In the genomic region with DNA sequence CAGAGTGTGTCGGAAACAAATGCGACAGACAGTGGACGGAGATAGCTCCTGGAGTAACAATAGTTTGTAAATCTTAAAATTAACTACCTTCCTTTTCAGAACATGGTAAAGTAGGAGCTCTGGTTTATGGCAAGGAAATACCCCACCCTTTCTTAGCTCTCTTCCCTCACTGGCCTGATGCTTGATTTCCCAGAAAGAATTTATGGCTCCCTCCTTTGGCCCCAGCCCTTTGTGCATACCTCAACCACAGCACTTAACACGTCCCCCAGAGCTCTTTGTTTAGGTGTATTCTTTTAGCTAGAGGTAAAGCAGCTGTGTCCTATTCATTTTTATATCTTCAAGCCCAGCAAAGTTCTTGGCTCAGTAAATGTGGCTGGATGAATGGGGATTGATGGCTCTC, we compare ENCODE assay signal across 15 mouse cellular contexts. TPM values are rescaled to one million over a fixed set of nuclear protein-coding genes. Genes with fewer than 3 reads are reported as not detected.
DNase-seq lines count a peak whose midpoint lies in the region; ATAC-seq and TF ChIP-seq lines count a peak whose summit lies in the region.
"Had no signal": no experiment of that assay in that cellular context is flagged by ENCODE, and none has a peak within 500 bp of the region (broad histone marks: within the 10 kb centered on the region; RNA-seq: fewer than 3 reads in every experiment).

No protein-coding gene starts in this region.

- H3K4me3 ChIP-seq in intestine, embryonic 14.5 days (ENCODE audit: low read depth, low read length): no peak overlapping the region
- no peak overlapping the region for H3K4me3 ChIP-seq in intestine, postnatal 0 days (ENCODE audit: low read depth, low read length)
- H3K4me3 ChIP-seq in hindbrain, embryonic 13.5 days: no peak overlapping the region
- no peak overlapping the region for H3K4me3 ChIP-seq in stomach, postnatal 0 days (ENCODE audit: low read depth, low read length)
- H3K4me3 ChIP-seq: embryonic facial prominence, embryonic 13.5 days; gastrocnemius, adult 2 months; left cerebral cortex, adult 2 months had no signal

- no peak overlapping the region for H3K4me2 ChIP-seq in intestine, embryonic 14.5 days (ENCODE audit: low read length)
- H3K4me2 ChIP-seq in intestine, postnatal 0 days (replicated peaks; ENCODE audit: low read depth): no peak overlapping the region
- no peak overlapping the region for H3K4me2 ChIP-seq in hindbrain, embryonic 13.5 days
- no peak overlapping the region for H3K4me2 ChIP-seq in stomach, postnatal 0 days (replicated peaks; ENCODE audit: low read depth)
- H3K4me2 ChIP-seq: embryonic facial prominence, embryonic 13.5 days; liver, embryonic 11.5 days had no signal

- WGBS in intestine, embryonic 14.5 days: 31% methylated on average over 4 of the region's 4 CpGs
- 42% methylated on average over 4 of the region's 4 CpGs for WGBS in intestine, postnatal 0 days
- WGBS in hindbrain, embryonic 13.5 days: 20% methylated on average over 4 of the region's 4 CpGs
- 53% methylated on average over 4 of the region's 4 CpGs for WGBS in stomach, postnatal 0 days

- peaks cover 19% of the 10 kb centered on the region for H3K4me1 ChIP-seq in intestine, embryonic 14.5 days (replicated peaks; ENCODE audit: control insufficient read depth, insufficient read depth, low read length)
- H3K4me1 ChIP-seq in intestine, postnatal 0 days (replicated peaks; ENCODE audit: control insufficient read depth, insufficient read depth, low read length): no peaks in the 10 kb centered on the region
- peaks cover 29% of the 10 kb centered on the region for H3K4me1 ChIP-seq in hindbrain, embryonic 13.5 days (replicated peaks)
- H3K4me1 ChIP-seq in stomach, postnatal 0 days (replicated peaks; ENCODE audit: control insufficient read depth, insufficient read depth): no peaks in the 10 kb centered on the region

- H3K9ac ChIP-seq in intestine, embryonic 14.5 days (ENCODE audit: low read length): no peak overlapping the region
- H3K9ac ChIP-seq in intestine, postnatal 0 days (ENCODE audit: low read depth, low read length): no peak overlapping the region
- no peak overlapping the region for H3K9ac ChIP-seq in hindbrain, embryonic 13.5 days
- H3K9ac ChIP-seq in stomach, postnatal 0 days (ENCODE audit: low read length): no peak overlapping the region
- H3K9ac ChIP-seq: embryonic facial prominence, embryonic 13.5 days had no signal

- no peak for TF ChIP-seq POLR2A in brain, embryonic 14.5 days (IDR thresholded peaks at IDR 0.05; ENCODE audit: borderline replicate concordance, extremely low read depth, insufficient read depth, insufficient read length, poor library complexity, severe bottlenecking)

- no peak for TF ChIP-seq CTCF in intestine, postnatal 0 days (IDR thresholded peaks at IDR 0.05; ENCODE audit: low read depth)
- TF ChIP-seq CTCF in brain, embryonic 14.5 days (IDR thresholded peaks at IDR 0.05; ENCODE audit: borderline replicate concordance, extremely low read depth, insufficient read depth, insufficient read length): no peak
- no peak for TF ChIP-seq CTCF in stomach, postnatal 0 days (IDR thresholded peaks at IDR 0.05; ENCODE audit: low read depth)

- no peak for TF ChIP-seq EP300 in stomach, postnatal 0 days (optimal IDR thresholded peaks at IDR 0.05)

- H3K9me3 ChIP-seq in intestine, embryonic 14.5 days (ENCODE audit: control insufficient read depth, low read length): no peaks in the 10 kb centered on the region
- H3K9me3 ChIP-seq in intestine, postnatal 0 days (ENCODE audit: control insufficient read depth): no peaks in the 10 kb centered on the region
- no peaks in the 10 kb centered on the region for H3K9me3 ChIP-seq in hindbrain, embryonic 13.5 days
- H3K9me3 ChIP-seq in stomach, postnatal 0 days (ENCODE audit: control insufficient read depth, low read length): no peaks in the 10 kb centered on the region
- H3K9me3 ChIP-seq: embryonic facial prominence, embryonic 13.5 days had no signal

- H3K27me3 ChIP-seq in intestine, embryonic 14.5 days (replicated peaks; ENCODE audit: control insufficient read depth, insufficient read depth, low read length): no peaks in the 10 kb centered on the region
- H3K27me3 ChIP-seq in intestine, postnatal 0 days (replicated peaks; ENCODE audit: control insufficient read depth, insufficient read depth, low read length): no peaks in the 10 kb centered on the region
- no peaks in the 10 kb centered on the region for H3K27me3 ChIP-seq in hindbrain, embryonic 13.5 days
- no peaks in the 10 kb centered on the region for H3K27me3 ChIP-seq in stomach, postnatal 0 days (ENCODE audit: control insufficient read depth, insufficient read depth, low read length)
- H3K27me3 ChIP-seq: embryonic facial prominence, embryonic 13.5 days had no signal

- no peak overlapping the region for H3K27ac ChIP-seq in intestine, embryonic 14.5 days (ENCODE audit: low read depth)
- H3K27ac ChIP-seq in intestine, postnatal 0 days (ENCODE audit: low read depth, low read length): no peak overlapping the region
- H3K27ac ChIP-seq in hindbrain, embryonic 13.5 days: peak overlapping the region; percentile 55; the same call in 1 of the 2 replicates
- no peak overlapping the region for H3K27ac ChIP-seq in stomach, postnatal 0 days (replicated peaks)
- H3K27ac ChIP-seq: gastrocnemius, adult 2 months; left cerebral cortex, adult 2 months had no signal

- H3K36me3 ChIP-seq in intestine, embryonic 14.5 days (ENCODE audit: control insufficient read depth, insufficient read depth, low read length): no peaks in the 10 kb centered on the region; the same call in 1 of the 2 replicates
- peaks cover 7% of the 10 kb centered on the region; the same call in 1 of the 2 replicates for H3K36me3 ChIP-seq in intestine, postnatal 0 days (ENCODE audit: control insufficient read depth, insufficient read depth)
- no peaks in the 10 kb centered on the region for H3K36me3 ChIP-seq in hindbrain, embryonic 13.5 days
- no peaks in the 10 kb centered on the region for H3K36me3 ChIP-seq in stomach, postnatal 0 days (ENCODE audit: control insufficient read depth, insufficient read depth, low read length)
- H3K36me3 ChIP-seq: embryonic facial prominence, embryonic 13.5 days had no signal

- peak; percentile 51 for DNase-seq in intestine, embryonic 14.5 days (ENCODE audit: low spot score)
- peak; percentile 69 for DNase-seq in R1 (ENCODE audit: low read depth, low spot score)
- DNase-seq in brain, embryonic 14.5 days (ENCODE audit: low read depth): peak; percentile 59
- no peak for DNase-seq in ovary, postnatal 14 days (ENCODE audit: low spot score)
- no peak for DNase-seq in stomach, postnatal 0 days (ENCODE audit: low spot score)
- DNase-seq: cerebellum, adult 2 months; gastrocnemius, adult 2 months; heart, postnatal 10 days; kidney, postnatal 4 days; lung, postnatal 14 days had no signal

- ATAC-seq in intestine, embryonic 14.5 days (replicated peaks; ENCODE audit: low FRiP score, low TSS enrichment, low read depth): peak; percentile 44
- no peak for ATAC-seq in intestine, postnatal 0 days
- ATAC-seq in hindbrain, embryonic 13.5 days (ENCODE audit: low FRiP score): no peak
- no peak for ATAC-seq in stomach, postnatal 0 days (ENCODE audit: low FRiP score, low TSS enrichment)

RNA-seq across cellular contexts. Expression of a gene that starts 48.5 kb away (rescaled TPM):
- 266 and 288 TPM in 2 replicates for polyA plus RNA-seq in intestine, embryonic 14.5 days (2014; fragmentation: Nextera tagmentation; extraction: Ambion mirVana)
- polyA plus RNA-seq in intestine, postnatal 0 days (2015; fragmentation: Nextera tagmentation; extraction: Ambion mirVana): 67.6 and 71.6 TPM in 2 replicates
- polyA plus RNA-seq in brain, embryonic 14.5 days (2012; rRNA removed): 103 and 125 TPM in 2 replicates
- polyA plus RNA-seq in hindbrain, embryonic 13.5 days (2015; fragmentation: Nextera tagmentation; extraction: Ambion mirVana): 32.3 and 34.2 TPM in 2 replicates
- polyA plus RNA-seq in stomach, postnatal 0 days (2015; fragmentation: Nextera tagmentation; extraction: Ambion mirVana): 81.0 and 99.4 TPM in 2 replicates

Comparison
In these comparisons a context has a peak if more than half of its experiments do, and no peak if none do; other contexts are left out.
1. DNase-seq: peak in intestine, embryonic 14.5 days (single experiment), R1 (single experiment) and brain, embryonic 14.5 days (single experiment); none in ovary, postnatal 14 days (single experiment) and stomach, postnatal 0 days (single experiment).